Mouse (Mus musculus): ENCODE measurements at regions not wholly inside any gene's neighbourhood (a gene's known extent, or its start where the extent isn't known, plus 50 kb on each side); places are given as distances from the start of the nearest gene placed in this dataset.
A peak's percentile ranks its signal among the peaks of the same experiment; 100 is the strongest.

DNA sequence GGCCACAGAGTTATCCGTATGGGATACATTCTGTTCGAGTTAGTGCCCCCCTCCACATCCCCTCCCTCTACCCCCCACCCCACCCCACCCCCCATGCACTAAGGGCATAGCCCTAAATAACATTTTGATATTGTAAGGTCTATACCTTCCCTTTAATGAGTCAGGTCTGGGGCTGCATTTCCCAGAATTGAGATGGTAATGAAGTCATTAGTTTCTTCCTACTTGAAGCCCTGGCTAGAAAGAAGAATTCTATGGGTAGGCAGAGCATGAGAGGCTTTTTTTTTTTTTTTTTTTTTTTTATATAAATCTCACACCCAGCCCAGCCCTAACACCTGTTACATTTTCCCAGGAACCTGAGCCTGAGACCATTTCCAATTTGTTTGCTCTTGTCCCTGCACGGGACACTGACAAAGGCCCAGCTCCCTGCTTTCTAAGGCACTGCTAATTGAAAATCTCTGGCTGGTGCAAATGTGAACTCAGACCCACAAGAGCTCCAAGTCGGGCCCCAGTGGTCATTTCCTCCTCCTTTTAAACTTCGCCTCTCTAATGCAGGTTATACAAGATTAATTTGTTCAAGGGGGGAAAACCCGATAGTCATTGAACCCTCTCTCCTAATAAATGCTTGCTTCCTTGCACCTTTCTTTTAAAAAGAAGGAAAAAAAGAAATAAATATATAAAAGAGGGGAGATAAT lies 106.5 kb upstream of the Id4 start:
- DNase-seq: no peak
- intact Hi-C loops (cut with DNase I): no loop called here

DNA sequence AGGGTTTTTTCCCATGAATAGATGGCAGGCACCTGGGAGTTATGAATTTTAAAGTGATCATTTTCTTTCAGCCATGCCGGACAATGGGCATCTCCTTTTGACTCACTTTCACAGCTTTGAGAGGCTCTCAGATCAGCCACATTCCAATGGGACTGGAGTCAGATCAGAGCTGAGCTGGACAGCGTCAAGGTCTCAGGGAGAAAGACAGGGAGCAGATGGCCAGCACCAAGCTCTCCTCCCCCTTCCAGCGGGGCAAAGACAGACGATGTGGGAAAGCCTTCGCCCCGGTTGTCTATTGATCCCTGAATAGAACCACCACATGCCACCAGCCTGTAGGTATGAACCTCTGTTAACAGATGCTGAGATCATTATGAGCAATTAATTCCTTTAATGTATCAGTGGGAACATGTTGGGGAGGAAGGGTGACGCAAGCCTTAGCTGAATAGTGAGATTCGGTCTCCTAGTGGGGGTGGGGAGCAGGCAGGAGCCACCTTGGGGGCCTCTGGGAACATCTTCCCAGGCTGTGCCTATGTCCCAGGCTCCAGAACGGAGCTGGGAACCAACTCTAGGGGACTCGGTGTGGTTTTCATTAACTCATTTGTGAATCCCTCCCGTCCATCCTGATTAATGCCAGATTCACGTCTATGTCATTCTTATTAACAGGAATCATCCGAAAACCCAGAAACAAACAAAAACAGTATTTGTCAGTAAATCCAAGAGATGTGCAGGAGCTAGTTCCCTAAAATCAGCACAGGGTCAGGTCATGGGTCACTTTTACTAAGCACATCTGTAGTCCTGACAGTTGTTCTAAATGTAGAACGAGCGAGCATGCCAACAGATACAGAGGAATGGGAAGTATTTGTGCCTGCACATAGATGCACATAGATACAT lies 101.8 kb upstream of the Id4 start:
- no peak for DNase-seq
- intact Hi-C loops (cut with DNase I): no loop called here

DNA sequence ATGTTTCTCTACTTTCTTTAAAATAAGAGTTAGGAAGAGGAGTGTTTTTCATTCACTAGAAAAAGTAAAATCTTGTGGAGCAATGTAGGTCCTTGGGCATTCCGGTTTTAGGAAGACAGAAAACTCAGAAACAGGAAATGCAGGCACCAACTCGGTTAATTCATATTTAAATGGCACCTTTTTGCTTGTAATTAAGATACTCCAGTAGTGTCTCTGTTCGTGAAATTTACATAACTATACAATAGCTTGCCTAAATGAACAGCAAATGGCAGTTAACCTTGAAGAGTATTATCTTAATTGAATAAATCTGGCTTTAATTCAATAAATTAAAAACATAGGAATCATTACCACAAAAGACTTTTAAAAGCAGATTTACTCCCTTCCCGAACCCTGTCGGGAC lies 100.9 kb upstream of the Id4 start:
- intact Hi-C loops (cut with DNase I): no loop called here
- DNase-seq: no peak

DNA sequence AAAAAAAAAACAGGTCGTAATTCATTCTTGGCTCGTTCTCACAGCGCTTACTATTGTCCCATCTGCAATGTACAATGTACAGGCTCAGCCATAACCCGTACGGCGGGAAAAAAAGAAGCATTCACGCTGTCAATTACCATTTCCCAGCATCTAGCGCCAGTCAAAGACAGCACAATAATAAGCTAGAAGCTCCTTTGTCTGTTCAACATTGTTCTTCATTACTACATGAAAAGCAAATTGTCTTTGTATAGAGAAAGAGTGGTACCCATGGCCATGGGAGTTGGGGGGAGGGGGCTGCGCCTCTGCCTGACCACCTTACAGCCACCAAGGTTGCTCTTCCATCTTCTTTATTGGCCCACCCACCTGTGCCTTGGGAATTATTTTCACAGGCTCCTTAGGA lies 99.7 kb upstream of the Id4 start:
- intact Hi-C loops (cut with DNase I): no loop called here

GRCm38 (mm10) chr13:48164586-48164985 lies 96.4 kb upstream of the Id4 start:
- intact Hi-C loops (cut with DNase I): no loop called here
- no peak for DNase-seq

More for the DNA sequence above, 99.7 kb upstream of the Id4 start:
- no peak for DNase-seq

GRCm38 (mm10) chr13:48165838-48166237 lies 95.2 kb upstream of the Id4 start:
- intact Hi-C loops (cut with DNase I): no loop called here
- DNase-seq: no peak

DNA sequence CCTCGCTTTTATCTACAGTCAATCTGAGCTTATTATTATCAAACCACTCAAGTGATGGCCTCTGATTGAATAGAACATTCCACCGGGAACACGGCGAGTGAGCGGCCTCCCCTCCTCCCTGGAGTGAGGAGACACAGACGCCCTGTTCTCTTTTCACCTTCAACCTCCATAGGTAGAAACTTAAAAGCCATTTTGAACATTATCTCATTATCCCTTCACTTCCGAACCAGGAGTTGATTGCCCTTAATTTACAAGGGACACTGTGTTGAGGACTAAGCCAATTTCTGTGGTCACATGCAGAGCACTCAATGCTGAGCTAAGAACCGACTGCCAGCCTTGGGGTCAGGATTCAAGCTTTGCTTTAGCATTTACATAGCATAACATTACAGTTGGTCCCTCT lies 93.1 kb upstream of the Id4 start:
- intact Hi-C loops (cut with DNase I): no loop called here
- DNase-seq: no peak

- no peak for DNase-seq
- intact Hi-C loops (cut with DNase I): no loop called here
Measured at GRCm38 (mm10) chr13:48171309-48171953, 89.6 kb upstream of the Id4 start.

GRCm38 (mm10) chr13:48171994-48172393 lies 89.0 kb upstream of the Id4 start:
- intact Hi-C loops (cut with DNase I): no loop called here
- no peak for DNase-seq

DNA sequence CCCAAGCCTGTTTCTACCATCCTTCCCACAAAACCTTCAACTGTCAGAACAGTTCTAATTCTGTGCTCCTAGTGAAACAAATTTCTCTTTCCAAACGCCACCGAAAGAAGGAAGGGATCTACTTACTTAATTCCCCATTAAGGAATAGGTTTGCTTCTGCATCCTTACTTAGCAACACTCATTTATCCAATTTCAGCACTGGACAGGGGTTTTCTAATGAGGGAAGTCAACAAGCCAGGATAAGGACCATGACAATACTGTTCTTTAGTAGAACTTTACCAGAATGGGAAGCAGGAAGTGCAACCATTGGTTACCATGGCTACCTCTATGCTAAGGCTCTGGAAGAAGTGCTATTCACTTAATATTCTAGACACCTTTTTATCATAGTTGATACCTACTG lies 68.6 kb upstream of the Id4 start:
- no peak for DNase-seq
- intact Hi-C loops (cut with DNase I): no loop called here

- intact Hi-C loops (cut with DNase I): no loop called here
- peak; percentile 10 to 14 for DNase-seq
Measured at GRCm38 (mm10) chr13:48193942-48194341, 67.1 kb upstream of the Id4 start.

GRCm38 (mm10) chr13:48207824-48208223 lies 53.2 kb upstream of the Id4 start:
- intact Hi-C loops (cut with DNase I): no loop called here
- no peak for DNase-seq

Data from heart, postnatal 36 days (tissue).